Mouse (Mus musculus): ENCODE data around the gene Krtap12-1.
"Not testable (repeated sequence)": the region's sequence is repeated elsewhere in the genome, so short reads cannot be mapped to it uniquely, and the experiment has no call there.

GRCm38 (mm10) chr10:77750686-77751085 lies 30.3 kb downstream of the Krtap12-1 start:
- TF ChIP-seq CTCF, POLR2A (IDR thresholded peaks at IDR 0.05; ENCODE audit: insufficient read depth, low read depth, low read length): not testable (repeated sequence)

Measured in olfactory bulb, adult 2 months (tissue).